Mouse (Mus musculus) myocyte (in vitro differentiated cells): ENCODE data around the gene Gramd1b. TPM values are rescaled to one million over a fixed set of nuclear protein-coding genes. Genes with fewer than 3 reads are reported as not detected.

ENCODE experiments used
- H3K27me3 ChIP-seq: one replicate; pipeline ENCODE4 v1.6.1; 2011; ENCODE audit not compliant: control insufficient read depth, insufficient read depth, insufficient read length
- H3K36me3 ChIP-seq: one replicate; pipeline ENCODE4 v1.6.1; 2011; ENCODE audit not compliant: control insufficient read depth, insufficient read depth
- H3K4me2 ChIP-seq: one replicate; pipeline ENCODE4 v1.6.1; 2011; ENCODE audit warnings: low read depth, control low read depth
- H3K4me3 ChIP-seq: one replicate; pipeline ENCODE4 v1.5.1; 2011; ENCODE audit warnings: mild to moderate bottlenecking, control low read depth, moderate library complexity
- H3K79me2 ChIP-seq: one replicate; pipeline ENCODE4 v1.6.1; 2011; ENCODE audit not compliant: control insufficient read depth, insufficient read depth
- H3ac ChIP-seq: one replicate; pipeline ENCODE4 v1.6.1; 2011; ENCODE audit not compliant: control insufficient read depth, insufficient read length
- CEBPB ChIP-seq: IDR thresholded peaks from 2 replicates; pipeline ENCODE4 v1.6.1; 2011; ENCODE audit warnings: mild to moderate bottlenecking, moderate library complexity; ENCODE audit not compliant: poor library complexity, insufficient read depth, severe bottlenecking
- E2F4 ChIP-seq: IDR thresholded peaks from one replicate; pipeline ENCODE4 v1.6.1; 2011; ENCODE audit warnings: mild to moderate bottlenecking, control low read depth, moderate library complexity; ENCODE audit not compliant: insufficient read depth
- MAX ChIP-seq: IDR thresholded peaks from one replicate; pipeline ENCODE4 v1.6.1; 2011; ENCODE audit warnings: low read depth, mild to moderate bottlenecking, control low read depth
- MYOD1 ChIP-seq, 3 experiments: IDR thresholded peaks; one replicate each; pipeline ENCODE4 v1.6.1; 2011; ENCODE audit warnings: control low read depth in 2 of 3, low read depth in 2 of 3, mild to moderate bottlenecking in 2 of 3, moderate library complexity in 1 of 3; ENCODE audit not compliant: insufficient read length in 2 of 3, control insufficient read depth in 1 of 3
- MYOG ChIP-seq, 3 experiments: IDR thresholded peaks; one replicate each; pipeline ENCODE4 v1.6.1; 2011; ENCODE audit warnings: control low read depth in 2 of 3, low read depth in 2 of 3, mild to moderate bottlenecking in 2 of 3; ENCODE audit not compliant: insufficient read length in 2 of 3, control insufficient read depth in 1 of 3, insufficient read depth in 1 of 3
- POLR2A ChIP-seq: IDR thresholded peaks from one replicate; pipeline ENCODE4 v1.6.1; 2011; ENCODE audit warnings: low read depth, mild to moderate bottlenecking, control low read depth, moderate library complexity; ENCODE audit not compliant: insufficient read length
- POLR2AphosphoS2 ChIP-seq: IDR thresholded peaks from one replicate; pipeline ENCODE4 v1.6.1; 2011; ENCODE audit warnings: low read depth, control low read depth; ENCODE audit not compliant: insufficient read length
- REST ChIP-seq: IDR thresholded peaks from one replicate; pipeline ENCODE4 v1.6.1; 2011; ENCODE audit warnings: mild to moderate bottlenecking, control low read depth, moderate library complexity; ENCODE audit not compliant: insufficient read depth, insufficient read length
- SRF ChIP-seq: IDR thresholded peaks from one replicate; pipeline ENCODE4 v1.6.1; 2011; ENCODE audit warnings: low read depth; ENCODE audit not compliant: control insufficient read depth, insufficient read length
- TCF12 ChIP-seq: IDR thresholded peaks from one replicate; pipeline ENCODE4 v1.6.1; 2011; ENCODE audit warnings: mild to moderate bottlenecking, control low read depth; ENCODE audit not compliant: poor library complexity, insufficient read depth, severe bottlenecking
- TCF3 ChIP-seq: IDR thresholded peaks from one replicate; pipeline ENCODE4 v1.6.1; 2011; ENCODE audit warnings: low read depth, control low read depth; ENCODE audit not compliant: insufficient read length
- USF1 ChIP-seq: IDR thresholded peaks from one replicate; pipeline ENCODE4 v1.6.1; 2011; ENCODE audit warnings: low read depth, mild to moderate bottlenecking, control low read depth, moderate library complexity
- polyA plus RNA-seq: library from polyadenylated mRNA; unstranded; fragments of >200 nt; fragmentation: generic; extraction: Trizol; gene quantifications from one replicate; pipeline ENCODE4 v1.2.1, GENCODE M21; 2012; ENCODE audit warnings: missing spikeins

Gramd1b gene
- polyA plus RNA-seq, 1 experiment: 33.9 TPM

DNA sequence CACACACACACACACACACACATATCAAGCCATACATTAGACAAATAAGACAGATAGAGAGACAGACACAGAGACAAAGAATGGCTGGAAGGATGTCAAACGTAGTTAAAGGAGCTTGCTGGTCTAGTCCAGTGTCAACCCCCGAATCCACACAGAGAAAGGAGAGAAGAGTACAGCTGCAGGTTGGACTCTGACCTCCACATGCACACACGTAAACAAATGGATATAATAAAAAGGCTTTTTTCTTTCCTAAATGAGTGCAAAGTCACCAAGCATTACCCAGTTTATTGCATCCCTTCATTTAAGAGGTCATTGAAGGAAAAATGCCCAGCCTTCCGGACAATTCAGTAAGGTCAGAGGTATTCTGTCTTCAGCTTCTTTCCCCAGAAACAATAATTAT lies 161.0 kb downstream of the Gramd1b start:
- Histone ChIP-seq H3K27me3 (no peaks in the 10 kb centered on the region), H3K79me2 (no peaks in the 10 kb centered on the region), H3ac (no peak overlapping the region), H3K4me3 (no peak overlapping the region), H3K4me2 (no peak overlapping the region), H3K36me3 (no peaks in the 10 kb centered on the region)
- TF ChIP-seq CEBPB: no peak
- TF ChIP-seq MYOD1 (IDR thresholded peaks at IDR 0.05; ENCODE audit: control insufficient read depth in 1 of 3, insufficient read length in 2 of 3, low read depth in 2 of 3): no peak
- TF ChIP-seq TCF3: no peak
- no peak for TF ChIP-seq E2F4
- no peak for TF ChIP-seq TCF12
- TF ChIP-seq SRF: no peak
- no peak for TF ChIP-seq REST
- no peak for TF ChIP-seq MAX
- TF ChIP-seq USF1: no peak
- TF ChIP-seq POLR2AphosphoS2: no peak
- no peak for TF ChIP-seq POLR2A
- no peak for TF ChIP-seq MYOG (IDR thresholded peaks at IDR 0.05; ENCODE audit: control insufficient read depth in 1 of 3, insufficient read depth in 1 of 3, insufficient read length in 2 of 3, low read depth in 2 of 3)

- no peaks in the 10 kb centered on the region for H3K36me3 ChIP-seq
- no peak overlapping the region for H3K4me3 ChIP-seq
- no peak overlapping the region for H3ac ChIP-seq
- no peaks in the 10 kb centered on the region for H3K27me3 ChIP-seq
- TF ChIP-seq MYOG (IDR thresholded peaks at IDR 0.05; ENCODE audit: control insufficient read depth in 1 of 3, insufficient read depth in 1 of 3, insufficient read length in 2 of 3, low read depth in 2 of 3) (no peak), MYOD1 (IDR thresholded peaks at IDR 0.05; ENCODE audit: control insufficient read depth in 1 of 3, insufficient read length in 2 of 3, low read depth in 2 of 3) (no peak), CEBPB (no peak), MAX (no peak), POLR2A (no peak), POLR2AphosphoS2 (no peak), SRF (no peak), TCF12 (no peak), REST (no peak)
- no peak overlapping the region for H3K4me2 ChIP-seq
- H3K79me2 ChIP-seq: peaks cover 3% of the 10 kb centered on the region
Observed at GRCm38 (mm10) chr9:40366795-40367194, 164.4 kb downstream of the Gramd1b start.

DNA sequence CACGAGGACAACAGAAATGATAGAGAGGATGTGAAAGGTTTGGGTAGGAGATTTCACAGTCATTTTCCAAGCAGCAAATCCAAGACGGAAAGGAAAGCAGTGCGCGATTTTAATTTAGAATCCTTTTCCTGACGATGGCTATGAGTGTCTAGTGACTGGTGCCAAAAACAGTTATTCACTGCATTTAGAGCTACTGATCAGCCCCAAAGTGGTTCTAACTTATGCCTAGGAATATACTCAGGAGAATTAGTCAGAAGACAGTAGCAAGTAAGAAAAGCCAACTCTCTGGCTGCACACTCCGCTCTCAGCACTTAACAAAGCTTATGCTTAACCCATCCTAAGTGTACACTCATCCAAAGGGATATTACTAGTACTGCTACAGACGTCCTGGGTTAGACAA lies 166.9 kb downstream of the Gramd1b start:
- no peak for TF ChIP-seq SRF
- no peak for TF ChIP-seq MYOG (IDR thresholded peaks at IDR 0.05; ENCODE audit: control insufficient read depth in 1 of 3, insufficient read depth in 1 of 3, insufficient read length in 2 of 3, low read depth in 2 of 3)
- no peak for TF ChIP-seq REST
- TF ChIP-seq TCF3: no peak
- no peak for TF ChIP-seq E2F4
- TF ChIP-seq MYOD1 (IDR thresholded peaks at IDR 0.05; ENCODE audit: control insufficient read depth in 1 of 3, insufficient read length in 2 of 3, low read depth in 2 of 3): no peak
- TF ChIP-seq MAX: no peak
- TF ChIP-seq CEBPB: no peak
- TF ChIP-seq TCF12: no peak
- Histone ChIP-seq H3K27me3 (no peaks in the 10 kb centered on the region), H3K79me2 (peaks cover 10% of the 10 kb centered on the region), H3K36me3 (no peaks in the 10 kb centered on the region), H3K4me2 (no peak overlapping the region), H3ac (no peak overlapping the region), H3K4me3 (no peak overlapping the region)

- Histone ChIP-seq H3K4me3 (no peak overlapping the region), H3K4me2 (no peak overlapping the region), H3K36me3 (no peaks in the 10 kb centered on the region), H3K27me3 (no peaks in the 10 kb centered on the region), H3K79me2 (peaks cover 10% of the 10 kb centered on the region), H3ac (no peak overlapping the region)
- TF ChIP-seq MYOG (IDR thresholded peaks at IDR 0.05; ENCODE audit: control insufficient read depth in 1 of 3, insufficient read depth in 1 of 3, insufficient read length in 2 of 3, low read depth in 2 of 3) (no peak), USF1 (no peak), POLR2A (no peak), TCF3 (no peak), REST (no peak), SRF (no peak), MAX (no peak), MYOD1 (IDR thresholded peaks at IDR 0.05; ENCODE audit: control insufficient read depth in 1 of 3, insufficient read length in 2 of 3, low read depth in 2 of 3) (no peak)
Observed at GRCm38 (mm10) chr9:40361970-40362369, 169.2 kb downstream of the Gramd1b start.

DNA sequence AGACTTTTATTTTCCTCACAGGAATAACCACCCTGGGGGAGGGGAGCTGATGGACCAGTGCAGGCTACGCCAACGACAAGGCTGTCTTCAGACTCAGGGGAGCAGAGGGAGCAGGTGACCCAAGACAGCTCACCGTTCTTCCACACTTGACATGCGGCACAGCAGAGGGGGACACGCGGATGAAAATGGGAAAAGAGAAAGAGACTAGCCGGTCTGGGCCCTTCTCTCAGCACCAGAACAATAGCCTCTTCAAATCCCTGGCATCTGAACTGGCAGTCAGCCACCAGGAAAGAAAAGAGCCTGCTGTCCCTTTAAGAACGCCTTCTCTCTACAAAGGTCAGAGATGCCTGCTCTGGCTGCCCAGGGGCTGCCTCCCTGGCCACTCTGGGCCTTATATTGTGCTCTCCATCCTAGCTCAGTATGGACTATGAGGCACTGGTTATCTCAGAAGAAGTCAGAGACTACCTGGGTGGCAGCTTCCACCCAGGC lies 172.7 kb downstream of the Gramd1b start:
- Histone ChIP-seq H3K79me2 (peaks cover 10% of the 10 kb centered on the region), H3ac (no peak overlapping the region), H3K27me3 (no peaks in the 10 kb centered on the region), H3K4me2 (no peak overlapping the region), H3K36me3 (no peaks in the 10 kb centered on the region), H3K4me3 (no peak overlapping the region)
- TF ChIP-seq MYOD1 (IDR thresholded peaks at IDR 0.05; ENCODE audit: control insufficient read depth in 1 of 3, insufficient read length in 2 of 3, low read depth in 2 of 3): no peak
- TF ChIP-seq USF1: no peak
- TF ChIP-seq MAX: no peak
- no peak for TF ChIP-seq MYOG (IDR thresholded peaks at IDR 0.05; ENCODE audit: control insufficient read depth in 1 of 3, insufficient read depth in 1 of 3, insufficient read length in 2 of 3, low read depth in 2 of 3)
- no peak for TF ChIP-seq POLR2A
- no peak for TF ChIP-seq SRF
- no peak for TF ChIP-seq POLR2AphosphoS2
- no peak for TF ChIP-seq E2F4
- TF ChIP-seq TCF3: no peak
- TF ChIP-seq REST: no peak
- no peak for TF ChIP-seq CEBPB
- no peak for TF ChIP-seq TCF12
